Mouse (Mus musculus) lung, embryonic 14.5 days (tissue): ENCODE results near the gene Usp19. TPM values are rescaled to one million over a fixed set of nuclear protein-coding genes. Genes with fewer than 3 reads are reported as not detected.

Source experiments
- ATAC-seq: fragments of 200-750 bp; cut with Nextera tagmentation; 2 replicates; pipeline ENCODE4 v1.8.0; 2017; ENCODE audit warnings: mild to moderate bottlenecking, moderate TSS enrichment, moderate library complexity; ENCODE audit not compliant: insufficient read depth
- DNase-seq: peaks from one replicate; pipeline ENCODE4 v3.0.0-alpha.2; 2015
- H3K27ac ChIP-seq: fragments of 300-500 bp; sonication (generic); 2 replicates; pipeline ENCODE4 v1.5.1; 2014; ENCODE audit warnings: low read depth, mild to moderate bottlenecking, moderate library complexity
- H3K27me3 ChIP-seq: fragments of 300-500 bp; sonication (generic); 2 replicates; pipeline ENCODE4 v1.6.1; 2014; ENCODE audit warnings: low read length, control low read depth; ENCODE audit not compliant: insufficient read depth
- H3K36me3 ChIP-seq: fragments of 300-500 bp; sonication (generic); 2 replicates; pipeline ENCODE4 v1.6.1; 2014; ENCODE audit warnings: control low read depth; ENCODE audit not compliant: insufficient read depth
- H3K4me1 ChIP-seq: fragments of 300-500 bp; sonication (generic); 2 replicates; pipeline ENCODE4 v1.6.1; 2014; ENCODE audit warnings: antibody characterized with exemption, control low read depth; ENCODE audit not compliant: insufficient read depth
- H3K4me2 ChIP-seq: fragments of 300-500 bp; sonication (generic); 2 replicates; pipeline ENCODE4 v1.6.1; 2014; ENCODE audit warnings: mild to moderate bottlenecking
- H3K4me3 ChIP-seq: fragments of 300-500 bp; sonication (generic); 2 replicates; pipeline ENCODE4 v1.5.1; 2014; ENCODE audit warnings: low read depth, low read length
- H3K9ac ChIP-seq: fragments of 300-500 bp; sonication (generic); 2 replicates; pipeline ENCODE4 v1.6.1; 2014
- H3K9me3 ChIP-seq: fragments of 300-500 bp; sonication (generic); 2 replicates; pipeline ENCODE4 v1.6.1; 2016; ENCODE audit warnings: low read depth, low read length, control low read depth
- CTCF ChIP-seq: IDR thresholded peaks from 2 replicates; pipeline ENCODE4 v1.5.1; 2016; ENCODE audit warnings: antibody characterized with exemption, low read depth
- WGBS: fragments of 180-500 bp; shearing (Covaris S2); extraction: QIAGEN DNeasy Blood & Tissue Kit; methylation state at CpG from one replicate; pipeline ENCODE4 v1.1.7; 2014; 5-methylcytosine and 5-hydroxymethylcytosine counted together
- polyA plus RNA-seq: library from polyadenylated mRNA; unstranded; fragments of >200 nt; fragmentation: Nextera tagmentation; extraction: Ambion mirVana; gene quantifications from 2 replicates; pipeline ENCODE4 v1.2.1, GENCODE M21; 2014

Gene Usp19
- polyA plus RNA-seq = 56.9 and 63.3 TPM in 2 replicates

DNA sequence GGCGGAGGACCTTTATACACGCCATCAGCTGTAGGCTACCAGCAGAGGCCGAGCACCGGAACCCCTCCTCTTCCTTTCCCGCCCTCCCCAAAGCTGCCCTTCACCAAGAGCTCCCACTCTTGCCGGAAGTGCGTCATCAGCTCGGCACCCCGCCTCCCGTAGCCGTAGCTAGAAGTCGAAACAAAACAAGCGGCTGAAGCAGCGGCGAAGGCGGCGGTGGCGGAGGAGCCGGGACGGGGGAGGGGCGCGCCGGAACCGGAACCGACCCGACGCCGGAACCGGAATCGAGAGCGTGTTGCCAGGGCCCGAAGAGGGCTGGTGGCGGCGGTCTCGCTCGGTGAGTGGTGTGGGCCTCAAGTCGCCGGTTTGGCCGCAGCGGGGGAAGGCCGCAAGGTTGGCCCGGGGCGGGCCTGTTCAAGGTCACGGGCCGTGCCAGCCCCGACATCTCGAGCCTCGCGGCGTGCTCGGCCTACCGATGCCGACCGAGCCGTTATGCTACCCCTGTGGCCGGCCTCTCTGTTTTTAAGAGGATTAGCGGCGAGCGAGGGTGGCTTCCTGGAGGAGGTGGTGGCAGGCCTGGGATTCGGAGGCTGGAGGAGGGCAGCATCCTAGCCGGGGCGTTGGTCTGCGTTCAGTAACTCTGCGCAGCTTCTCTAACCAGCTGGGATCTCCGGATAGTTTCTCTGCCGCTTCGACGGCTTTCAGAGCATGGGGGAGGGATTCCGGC lies at the start of gene Usp19:
Gene Usp19 (plus strand): TSS at position 44 of the 727 bp plus-strand sequence.
- peak within 1 kb of the TSS; percentile 79 for H3K4me3 ChIP-seq
- H3K9me3 ChIP-seq = no peaks in the 10 kb centered on the region
- H3K4me2 ChIP-seq = peak within 1 kb of the TSS; percentile 90
- no peak for TF ChIP-seq CTCF
- peak within 1 kb of the TSS; percentile 88 for H3K9ac ChIP-seq
- peak within 1 kb of the TSS; percentile 94 for H3K27ac ChIP-seq
- peaks cover 84% of the 10 kb centered on the region for H3K36me3 ChIP-seq
- H3K4me1 ChIP-seq = peaks cover 5% of the 10 kb centered on the region; the same call in 1 of the 2 replicates
- no peaks in the 10 kb centered on the region for H3K27me3 ChIP-seq
- 2% methylated on average over 69 of the region's 69 CpGs for WGBS
- ATAC-seq = peak; percentile 95
- peak; percentile 98 for DNase-seq

DNA sequence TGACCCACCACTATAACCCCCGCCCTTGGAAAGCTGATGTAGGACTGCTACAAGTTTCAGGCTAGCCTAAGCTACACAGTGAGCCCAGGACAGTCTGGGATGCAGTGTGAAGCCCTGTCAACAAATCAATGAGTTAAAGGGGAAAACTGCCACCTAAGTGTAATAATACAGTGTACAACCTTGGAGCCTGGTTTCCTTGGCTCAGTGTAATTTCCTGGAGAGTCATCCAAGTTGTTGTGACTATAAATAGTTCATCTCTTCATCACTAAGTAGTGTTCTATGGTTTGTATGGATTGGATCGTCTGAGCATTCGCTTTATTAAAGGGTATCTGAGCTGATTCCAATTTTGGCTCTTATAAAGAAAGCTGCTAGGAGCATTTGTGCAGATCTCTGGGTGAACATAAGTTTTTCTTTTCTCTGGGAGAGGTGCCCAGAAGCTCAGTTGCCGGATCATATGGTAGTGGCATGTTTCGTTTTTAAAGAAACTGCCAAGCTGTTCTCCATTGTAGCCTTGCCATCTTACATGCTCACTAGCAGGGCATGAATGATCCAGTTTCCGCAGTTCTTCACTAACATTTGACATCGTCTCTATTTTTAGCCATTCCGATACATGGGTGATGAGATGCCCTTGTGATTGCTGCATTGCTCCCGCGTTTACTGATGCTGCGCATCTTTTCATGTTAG lies 49.0 kb upstream of the Usp19 start:
- Histone ChIP-seq H3K9me3 (no peaks in the 10 kb centered on the region), H3K27ac (no peak overlapping the region), H3K4me3 (no peak overlapping the region), H3K27me3 (no peaks in the 10 kb centered on the region), H3K4me1 (no peaks in the 10 kb centered on the region), H3K36me3 (no peaks in the 10 kb centered on the region), H3K9ac (no peak overlapping the region), H3K4me2 (no peak overlapping the region)
- whole genome bisulfite sequencing = 81% methylated on average over 11 of the region's 11 CpGs
- no peak for DNase-seq
- TF ChIP-seq CTCF = no peak
- no peak for ATAC-seq

DNA sequence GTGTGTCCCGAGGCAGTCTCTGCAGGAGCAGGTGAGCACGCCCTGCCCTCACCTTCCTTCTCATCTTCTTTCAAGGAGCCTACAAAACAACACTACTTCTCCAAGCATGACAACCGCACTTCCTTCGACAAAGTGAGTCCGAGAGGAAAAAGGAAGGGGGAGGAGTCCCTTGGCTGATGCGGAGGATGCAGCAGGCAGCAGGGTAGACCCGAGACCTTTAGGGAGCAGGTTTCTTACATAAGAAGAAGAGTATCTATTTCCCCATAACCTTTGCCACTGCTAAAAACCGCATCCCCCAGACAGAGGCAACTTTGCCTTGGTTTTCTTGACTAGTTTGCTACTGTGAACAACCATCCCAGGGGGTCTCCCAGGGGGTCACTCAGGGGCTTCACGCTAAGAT lies 45.3 kb upstream of the Usp19 start:
- Histone ChIP-seq H3K36me3 (peaks cover 13% of the 10 kb centered on the region), H3K27me3 (no peaks in the 10 kb centered on the region), H3K4me1 (peaks cover 6% of the 10 kb centered on the region), H3K4me2 (no peak overlapping the region), H3K27ac (no peak overlapping the region), H3K9me3 (no peaks in the 10 kb centered on the region), H3K9ac (no peak overlapping the region), H3K4me3 (no peak overlapping the region)
- DNase-seq = no peak
- no peak for ATAC-seq
- WGBS = 53% methylated on average over 9 of the region's 9 CpGs
- TF ChIP-seq CTCF = no peak

DNA sequence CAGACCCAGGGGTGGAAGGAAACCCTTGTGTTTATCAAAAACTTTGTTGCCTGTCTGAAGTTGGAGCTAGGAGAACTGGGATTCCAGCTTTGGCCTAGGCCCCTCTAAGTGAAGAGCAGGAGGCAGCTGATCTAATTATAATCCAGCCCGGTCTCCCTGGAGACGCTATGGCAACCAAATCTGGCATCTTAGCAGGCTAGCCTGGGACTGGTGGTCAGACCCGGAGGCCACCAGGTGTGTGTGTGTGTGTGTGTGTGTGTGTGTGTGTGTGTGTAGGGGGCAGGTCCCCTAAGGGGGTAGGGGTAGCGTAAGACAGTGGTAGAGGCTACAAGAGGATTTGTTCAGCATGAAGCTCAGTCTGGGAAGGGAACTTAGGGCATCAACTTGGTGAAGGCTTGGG lies 40.5 kb upstream of the Usp19 start:
- DNase-seq (peak; percentile 66), ATAC-seq (peak; percentile 2; the same call in 1 of the 2 replicates)
- Histone ChIP-seq H3K9ac (no peak overlapping the region), H3K4me2 (peak overlapping the region; percentile 83), H3K4me3 (no peak overlapping the region), H3K36me3 (peaks cover 13% of the 10 kb centered on the region), H3K4me1 (peaks cover 22% of the 10 kb centered on the region), H3K9me3 (no peaks in the 10 kb centered on the region), H3K27me3 (no peaks in the 10 kb centered on the region), H3K27ac (peak overlapping the region; percentile 72)
- no peak for TF ChIP-seq CTCF
- WGBS = 45% methylated on average over 4 of the region's 4 CpGs

DNA sequence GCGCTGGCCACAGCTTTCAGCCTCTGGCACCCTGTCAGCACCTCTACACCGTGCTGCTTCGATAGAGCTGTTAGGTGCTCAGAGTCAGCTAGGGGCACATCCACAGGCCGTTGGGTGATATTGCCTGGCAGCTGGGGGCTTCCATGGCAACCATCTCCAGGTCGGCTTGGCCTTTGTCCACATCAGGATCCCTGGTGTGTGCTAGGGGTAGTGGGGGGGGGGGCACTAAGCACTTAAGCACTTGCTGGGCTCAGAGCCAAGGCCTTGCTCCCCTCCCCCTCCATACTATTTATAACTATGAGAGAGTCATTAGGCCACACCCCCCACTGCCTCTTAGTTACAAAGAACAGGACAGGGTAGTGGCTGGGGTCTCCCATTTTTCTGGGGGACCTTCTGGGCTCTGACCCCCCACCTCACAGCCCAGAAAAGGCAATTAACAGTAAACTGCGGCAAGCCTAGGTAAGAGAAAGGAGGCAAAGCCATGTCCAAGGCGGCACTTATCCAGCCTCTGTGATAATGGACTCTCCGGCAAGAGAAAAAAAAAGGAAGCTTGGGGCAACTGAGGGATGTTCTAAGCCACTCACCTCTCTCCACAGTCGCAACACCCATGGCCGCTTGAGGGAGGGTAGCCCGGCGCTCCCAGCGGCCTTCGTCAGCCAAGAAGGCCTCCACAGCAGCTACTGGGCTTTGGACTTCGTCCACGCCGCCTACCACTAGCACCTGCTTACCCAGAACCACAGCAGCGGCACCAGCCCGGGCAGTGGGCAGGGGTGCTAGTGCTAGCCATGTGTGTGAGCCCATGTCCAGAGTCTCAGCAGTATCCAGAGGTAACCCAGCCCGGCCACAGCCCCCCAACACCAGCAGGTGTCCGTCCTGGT lies 39.9 kb upstream of the Usp19 start:
- Histone ChIP-seq H3K36me3 (peaks cover 13% of the 10 kb centered on the region), H3K4me2 (peak overlapping the region; percentile 83), H3K4me1 (peaks cover 22% of the 10 kb centered on the region), H3K4me3 (peak overlapping the region; percentile 51), H3K9me3 (no peaks in the 10 kb centered on the region), H3K27me3 (no peaks in the 10 kb centered on the region), H3K27ac (peak overlapping the region; percentile 79), H3K9ac (peak overlapping the region; percentile 15; the same call in 1 of the 2 replicates)
- ATAC-seq = peak; percentile 21
- TF ChIP-seq CTCF = no peak
- peak; percentile 90 for DNase-seq
- WGBS = 52% methylated on average over 21 of the region's 21 CpGs

DNA sequence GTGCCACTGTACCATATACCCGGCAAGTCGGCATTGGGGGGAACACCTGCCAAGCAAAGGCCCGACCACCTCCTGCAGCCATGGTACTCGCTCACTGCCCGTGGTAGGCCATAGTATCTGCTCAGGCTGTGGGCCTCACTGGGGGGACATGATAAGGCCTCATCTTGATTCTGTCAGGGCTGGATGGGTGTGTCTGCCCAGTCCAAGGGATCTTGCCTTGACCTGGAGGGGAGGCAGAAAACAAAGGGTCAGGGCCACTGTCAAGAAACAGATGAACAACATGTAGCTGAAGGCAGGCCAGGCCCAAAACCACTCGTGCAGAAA lies 39.3 kb upstream of the Usp19 start:
- H3K4me2 ChIP-seq = peak overlapping the region; percentile 83
- H3K9me3 ChIP-seq = no peaks in the 10 kb centered on the region
- ATAC-seq (no peak), DNase-seq (no peak)
- peaks cover 13% of the 10 kb centered on the region for H3K36me3 ChIP-seq
- no peak for TF ChIP-seq CTCF
- no peaks in the 10 kb centered on the region for H3K27me3 ChIP-seq
- 80% methylated on average over 6 of the region's 6 CpGs for WGBS
- H3K9ac ChIP-seq = peak overlapping the region; percentile 69; the same call in 1 of the 2 replicates
- H3K27ac ChIP-seq = peak overlapping the region; percentile 79; the same call in 1 of the 2 replicates
- H3K4me1 ChIP-seq = peaks cover 22% of the 10 kb centered on the region
- H3K4me3 ChIP-seq = peak overlapping the region; percentile 51
